Mouse (Mus musculus) CH12F3 (cell line): Measurements from ENCODE around the gene Rem1.

ENCODE experiments used
- in situ Hi-C: fragments of 300-500 bp; cut with MboI; formaldehyde crosslinking; loops from 2 replicates; pipeline ENCODE4 v1.14.3; 2020; ENCODE audit warnings: low sequenced_read_pairs

The Rem1 gene

GRCm38 (mm10) chr2:152671642-152671999 lies 44.9 kb downstream of the Rem1 start:
- in situ Hi-C loops = no loop called here

- in situ Hi-C loops = no loop called here
These were observed 45.4 kb downstream of the Rem1 start for GRCm38 (mm10) chr2:152672166-152672565.

GRCm38 (mm10) chr2:152674148-152674547 lies 47.4 kb downstream of the Rem1 start:
- in situ Hi-C loops = no loop called here

- in situ Hi-C loops = no loop called here
These were observed 48.6 kb downstream of the Rem1 start for GRCm38 (mm10) chr2:152675252-152675791.

- in situ Hi-C loops = no loop called here
These were observed 51.6 kb downstream of the Rem1 start for GRCm38 (mm10) chr2:152678302-152678701.

- in situ Hi-C loops = no loop called here
These were observed 52.2 kb downstream of the Rem1 start for GRCm38 (mm10) chr2:152678925-152679324.

- in situ Hi-C loops = loop anchor here (10.0 kb wide), 1 partner anchor 155 kb away; the partner anchor contains the start of gene Bcl2l1
These were observed 53.1 kb downstream of the Rem1 start for GRCm38 (mm10) chr2:152679701-152680355.

GRCm38 (mm10) chr2:152683086-152683485 lies 56.3 kb downstream of the Rem1 start:
- in situ Hi-C loops = loop anchor here (10.0 kb wide), 1 partner anchor 152 kb away; the partner anchor contains the start of gene Bcl2l1
